Mouse (Mus musculus): ENCODE data around the gene Adamtsl5. TPM values are rescaled to one million over a fixed set of nuclear protein-coding genes. Genes with fewer than 3 reads are reported as not detected.

The Adamtsl5 gene
- polyA plus RNA-seq, 1 experiment from 2014 or later = 2.7 TPM

DNA sequence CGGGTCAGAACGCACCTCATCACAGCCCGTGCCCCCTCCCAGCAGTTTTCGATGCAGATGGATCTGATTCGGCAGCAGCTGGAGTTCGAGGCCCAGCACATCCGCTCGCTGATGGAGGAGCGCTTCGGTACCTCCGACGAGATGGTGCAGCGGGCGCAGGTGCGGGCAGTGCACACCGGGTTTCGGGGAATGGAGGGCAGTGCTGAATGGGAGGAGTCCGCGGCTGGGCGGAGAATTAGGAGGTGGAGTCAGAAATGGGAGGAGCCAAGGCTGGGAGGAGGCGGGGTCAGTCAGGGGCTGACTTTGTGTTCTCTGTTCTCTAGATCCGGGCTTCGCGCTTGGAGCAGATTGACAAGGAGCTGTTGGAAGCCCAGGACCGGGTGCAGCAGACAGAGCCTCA, 43.4 kb downstream of the Adamtsl5 start:
- H3K27ac ChIP-seq (ENCODE audit: low read depth, low read length) = no peak overlapping the region
- H3K4me1 ChIP-seq (ENCODE audit: control insufficient read depth, insufficient read depth, low read length) = peaks cover 8% of the 10 kb centered on the region; the same call in 1 of the 2 replicates
- no peaks in the 10 kb centered on the region for H3K36me3 ChIP-seq (ENCODE audit: control insufficient read depth, insufficient read depth, low read length)
- peak; percentile 40; the same call in 1 of the 2 replicates for ATAC-seq (ENCODE audit: low FRiP score, low TSS enrichment)
- H3K9ac ChIP-seq (ENCODE audit: low read depth, low read length) = peak overlapping the region; percentile 23; the same call in 1 of the 2 replicates
- no peaks in the 10 kb centered on the region for H3K9me3 ChIP-seq (ENCODE audit: control insufficient read depth, low read length)
- peaks cover 47% of the 10 kb centered on the region for H3K27me3 ChIP-seq (ENCODE audit: control insufficient read depth, insufficient read depth, low read length)
- H3K4me2 ChIP-seq (replicated peaks; ENCODE audit: low read depth, low read length) = peak overlapping the region; percentile 32; the same call in 1 of the 2 replicates
- H3K4me3 ChIP-seq (ENCODE audit: low read length) = peak overlapping the region; percentile 12
- WGBS = 11% methylated on average over 25 of the region's 25 CpGs

DNA sequence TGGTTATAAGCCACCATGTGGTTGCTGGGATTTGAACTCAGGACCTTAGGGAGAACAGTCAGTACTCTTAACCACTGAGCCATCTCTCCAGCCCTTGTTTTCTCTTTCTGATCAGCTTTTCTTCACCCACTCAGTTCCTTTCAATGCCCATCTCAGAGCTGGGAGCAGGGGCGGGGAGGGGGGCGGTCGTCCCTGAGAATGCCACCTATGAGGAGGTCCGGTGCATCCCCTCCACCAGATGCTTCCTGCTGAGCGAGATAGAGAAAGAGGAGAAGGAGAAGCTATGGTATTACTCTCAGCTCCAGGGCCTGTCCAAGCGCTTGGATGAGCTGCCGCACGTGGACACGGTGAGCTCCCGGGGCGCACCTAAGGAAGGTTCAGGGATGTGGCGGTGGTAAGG, 43.8 kb downstream of the Adamtsl5 start:
- ATAC-seq (ENCODE audit: low FRiP score, low TSS enrichment) = 0 out of 2 replicates have a peak, but pooled peaks have one; percentile 2

GRCm38 (mm10) chr10:80302471-80302881, 45.7 kb downstream of the Adamtsl5 start:
- WGBS = 13% methylated on average over 9 of the region's 9 CpGs
- no peak overlapping the region for H3K4me3 ChIP-seq (ENCODE audit: low read length)
- ATAC-seq (ENCODE audit: low FRiP score, low TSS enrichment) = peak; percentile 53; the same call in 1 of the 2 replicates
- H3K9me3 ChIP-seq (ENCODE audit: control insufficient read depth, low read length) = no peaks in the 10 kb centered on the region
- H3K4me2 ChIP-seq (replicated peaks; ENCODE audit: low read depth, low read length) = no peak overlapping the region
- H3K9ac ChIP-seq (ENCODE audit: low read depth, low read length) = no peak overlapping the region
- no peak overlapping the region for H3K27ac ChIP-seq (ENCODE audit: low read depth, low read length)
- peaks cover 70% of the 10 kb centered on the region for H3K27me3 ChIP-seq (ENCODE audit: control insufficient read depth, insufficient read depth, low read length)
- no peaks in the 10 kb centered on the region for H3K36me3 ChIP-seq (ENCODE audit: control insufficient read depth, insufficient read depth, low read length)
- H3K4me1 ChIP-seq (ENCODE audit: control insufficient read depth, insufficient read depth, low read length) = peaks cover 8% of the 10 kb centered on the region; the same call in 1 of the 2 replicates

More for the DNA sequence above, 43.8 kb downstream of the Adamtsl5 start:
- no peak overlapping the region for H3K9ac ChIP-seq (ENCODE audit: low read depth, low read length)
- WGBS = 21% methylated on average over 12 of the region's 12 CpGs
- H3K36me3 ChIP-seq (ENCODE audit: control insufficient read depth, insufficient read depth, low read length) = no peaks in the 10 kb centered on the region
- no peak overlapping the region for H3K27ac ChIP-seq (ENCODE audit: low read depth, low read length)
- peak overlapping the region; percentile 12 for H3K4me3 ChIP-seq (ENCODE audit: low read length)
- no peaks in the 10 kb centered on the region for H3K9me3 ChIP-seq (ENCODE audit: control insufficient read depth, low read length)
- H3K4me1 ChIP-seq (ENCODE audit: control insufficient read depth, insufficient read depth, low read length) = peaks cover 8% of the 10 kb centered on the region; the same call in 1 of the 2 replicates
- H3K27me3 ChIP-seq (ENCODE audit: control insufficient read depth, insufficient read depth, low read length) = peaks cover 51% of the 10 kb centered on the region
- H3K4me2 ChIP-seq (replicated peaks; ENCODE audit: low read depth, low read length) = peak overlapping the region; percentile 32; the same call in 1 of the 2 replicates

DNA sequence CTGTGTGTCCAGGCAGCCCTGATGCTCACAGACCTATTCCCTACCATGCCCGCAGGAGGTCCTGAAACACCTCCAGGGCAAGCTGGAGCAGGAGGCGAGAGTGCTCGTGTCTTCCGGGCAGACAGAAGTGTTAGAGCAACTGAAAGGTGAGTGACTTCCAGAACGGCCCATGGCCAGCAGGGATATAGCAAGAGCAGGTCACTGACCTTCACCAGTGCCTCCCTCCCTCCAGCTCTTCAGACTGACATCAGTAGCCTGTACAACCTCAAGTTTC, 46.2 kb downstream of the Adamtsl5 start:
- H3K27me3 ChIP-seq (ENCODE audit: control insufficient read depth, insufficient read depth, low read length) = peaks cover 71% of the 10 kb centered on the region
- no peaks in the 10 kb centered on the region for H3K9me3 ChIP-seq (ENCODE audit: control insufficient read depth, low read length)
- H3K9ac ChIP-seq (ENCODE audit: low read depth, low read length) = no peak overlapping the region
- no peak overlapping the region for H3K4me3 ChIP-seq (ENCODE audit: low read length)
- ATAC-seq (ENCODE audit: low FRiP score, low TSS enrichment) = no peak
- no peak overlapping the region; the same call in 1 of the 2 replicates for H3K4me2 ChIP-seq (replicated peaks; ENCODE audit: low read depth, low read length)
- H3K27ac ChIP-seq (ENCODE audit: low read depth, low read length) = no peak overlapping the region
- peaks cover 8% of the 10 kb centered on the region; the same call in 1 of the 2 replicates for H3K4me1 ChIP-seq (ENCODE audit: control insufficient read depth, insufficient read depth, low read length)
- 53% methylated on average over 5 of the region's 5 CpGs for WGBS
- H3K36me3 ChIP-seq (ENCODE audit: control insufficient read depth, insufficient read depth, low read length) = no peaks in the 10 kb centered on the region

- H3K9ac ChIP-seq (ENCODE audit: low read depth, low read length) = no peak overlapping the region
- no peaks in the 10 kb centered on the region for H3K9me3 ChIP-seq (ENCODE audit: control insufficient read depth, low read length)
- H3K4me3 ChIP-seq (ENCODE audit: low read length) = no peak overlapping the region
- no peaks in the 10 kb centered on the region for H3K36me3 ChIP-seq (ENCODE audit: control insufficient read depth, insufficient read depth, low read length)
- ATAC-seq (ENCODE audit: low FRiP score, low TSS enrichment) = no peak
- H3K4me1 ChIP-seq (ENCODE audit: control insufficient read depth, insufficient read depth, low read length) = peaks cover 8% of the 10 kb centered on the region; the same call in 1 of the 2 replicates
- WGBS = 73% methylated on average over 10 of the region's 10 CpGs
- no peak overlapping the region; the same call in 1 of the 2 replicates for H3K4me2 ChIP-seq (replicated peaks; ENCODE audit: low read depth, low read length)
- peaks cover 68% of the 10 kb centered on the region for H3K27me3 ChIP-seq (ENCODE audit: control insufficient read depth, insufficient read depth, low read length)
- H3K27ac ChIP-seq (ENCODE audit: low read depth, low read length) = no peak overlapping the region
Measured at GRCm38 (mm10) chr10:80301256-80302081, 46.7 kb downstream of the Adamtsl5 start.

- Histone ChIP-seq H3K9ac (ENCODE audit: low read depth, low read length) (no peak overlapping the region), H3K27ac (ENCODE audit: low read depth, low read length) (no peak overlapping the region), H3K9me3 (ENCODE audit: control insufficient read depth, low read length) (no peaks in the 10 kb centered on the region), H3K27me3 (ENCODE audit: control insufficient read depth, insufficient read depth, low read length) (peaks cover 63% of the 10 kb centered on the region), H3K4me2 (replicated peaks; ENCODE audit: low read depth, low read length) (no peak overlapping the region), H3K36me3 (ENCODE audit: control insufficient read depth, insufficient read depth, low read length) (no peaks in the 10 kb centered on the region), H3K4me1 (ENCODE audit: control insufficient read depth, insufficient read depth, low read length) (peaks cover 10% of the 10 kb centered on the region; the same call in 1 of the 2 replicates), H3K4me3 (ENCODE audit: low read length) (no peak overlapping the region)
- no peak for ATAC-seq (ENCODE audit: low FRiP score, low TSS enrichment)
- WGBS = 22% methylated on average over 11 of the region's 11 CpGs
Measured at GRCm38 (mm10) chr10:80300672-80301181, 47.5 kb downstream of the Adamtsl5 start.

DNA sequence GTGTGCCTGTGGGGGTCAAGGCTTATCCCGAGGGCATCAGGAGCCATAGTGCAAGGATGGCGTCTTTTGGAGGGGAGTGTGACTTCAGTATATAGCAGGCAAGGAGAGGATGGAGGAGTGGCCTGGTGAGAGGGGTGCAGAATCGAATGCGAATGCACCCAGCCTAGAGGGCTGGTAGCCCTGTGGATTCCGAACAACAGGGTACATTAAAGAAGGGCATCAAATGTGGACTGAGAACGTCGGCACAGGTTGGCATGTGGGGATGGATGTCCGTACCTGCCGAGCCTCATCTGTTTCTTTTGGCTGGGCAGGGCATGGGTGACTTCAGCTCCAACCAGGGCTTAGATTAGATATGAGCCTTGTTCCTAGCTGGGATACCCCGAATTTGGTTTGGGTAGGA, 48.4 kb downstream of the Adamtsl5 start:
- Histone ChIP-seq H3K9me3 (ENCODE audit: control insufficient read depth, low read length) (no peaks in the 10 kb centered on the region), H3K4me1 (ENCODE audit: control insufficient read depth, insufficient read depth, low read length) (peaks cover 11% of the 10 kb centered on the region; the same call in 1 of the 2 replicates), H3K4me2 (replicated peaks; ENCODE audit: low read depth, low read length) (no peak overlapping the region), H3K27ac (ENCODE audit: low read depth, low read length) (no peak overlapping the region), H3K4me3 (ENCODE audit: low read length) (no peak overlapping the region), H3K9ac (ENCODE audit: low read depth, low read length) (no peak overlapping the region), H3K27me3 (ENCODE audit: control insufficient read depth, insufficient read depth, low read length) (peaks cover 55% of the 10 kb centered on the region), H3K36me3 (ENCODE audit: control insufficient read depth, insufficient read depth, low read length) (peaks cover 2% of the 10 kb centered on the region)
- ATAC-seq (ENCODE audit: low FRiP score, low TSS enrichment) = no peak
- WGBS = 51% methylated on average over 10 of the region's 10 CpGs

DNA sequence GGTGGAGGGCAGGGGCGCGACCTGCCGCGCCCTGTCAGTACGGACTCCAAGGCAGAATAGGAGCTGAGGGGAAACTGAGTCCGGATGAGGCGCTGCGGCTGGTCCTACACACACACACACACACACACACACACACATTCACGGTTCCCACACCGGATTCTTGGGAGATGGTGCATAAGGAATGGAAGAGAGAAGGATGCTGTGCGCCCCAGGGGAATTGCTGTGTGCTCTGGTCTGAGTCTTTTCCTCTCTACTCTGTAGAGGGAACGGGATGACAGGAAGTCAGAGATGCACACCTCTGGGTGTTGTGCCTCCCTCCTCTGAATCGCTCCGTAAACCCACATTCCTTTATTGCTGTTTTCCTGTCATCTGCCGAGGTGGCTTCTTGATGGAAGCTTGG, 48.9 kb downstream of the Adamtsl5 start:
- Histone ChIP-seq H3K27ac (ENCODE audit: low read depth, low read length) (no peak overlapping the region), H3K4me2 (replicated peaks; ENCODE audit: low read depth, low read length) (peak overlapping the region; percentile 19; the same call in 1 of the 2 replicates), H3K9me3 (ENCODE audit: control insufficient read depth, low read length) (no peaks in the 10 kb centered on the region), H3K4me3 (ENCODE audit: low read length) (peak overlapping the region; percentile 12; the same call in 1 of the 2 replicates), H3K4me1 (ENCODE audit: control insufficient read depth, insufficient read depth, low read length) (peaks cover 11% of the 10 kb centered on the region; the same call in 1 of the 2 replicates), H3K36me3 (ENCODE audit: control insufficient read depth, insufficient read depth, low read length) (peaks cover 7% of the 10 kb centered on the region), H3K9ac (ENCODE audit: low read depth, low read length) (peak overlapping the region; percentile 42; the same call in 1 of the 2 replicates), H3K27me3 (ENCODE audit: control insufficient read depth, insufficient read depth, low read length) (peaks cover 50% of the 10 kb centered on the region)
- 6% methylated on average over 14 of the region's 15 CpGs for WGBS
- no peak for ATAC-seq (ENCODE audit: low FRiP score, low TSS enrichment)
